Mouse (Mus musculus) thymus, adult 2 months (tissue): ENCODE data around the gene Sars.

ENCODE experiments used
- CTCF ChIP-seq: fragments of 200-500 bp; IDR thresholded peaks from 2 replicates; pipeline ENCODE4 v1.5.1; 2012; ENCODE audit warnings: mild to moderate bottlenecking, control low read depth, low read length, moderate library complexity, borderline replicate concordance; ENCODE audit not compliant: control insufficient read depth, poor library complexity, insufficient read depth; ENCODE audit errors: extremely low read depth
- POLR2A ChIP-seq: fragments of 200-500 bp; IDR thresholded peaks from 2 replicates; pipeline ENCODE4 v1.6.1; 2012; ENCODE audit warnings: mild to moderate bottlenecking, low read length, control low read depth, moderate library complexity; ENCODE audit not compliant: control insufficient read depth, poor library complexity, insufficient read depth; ENCODE audit errors: extremely low read depth

DNA sequence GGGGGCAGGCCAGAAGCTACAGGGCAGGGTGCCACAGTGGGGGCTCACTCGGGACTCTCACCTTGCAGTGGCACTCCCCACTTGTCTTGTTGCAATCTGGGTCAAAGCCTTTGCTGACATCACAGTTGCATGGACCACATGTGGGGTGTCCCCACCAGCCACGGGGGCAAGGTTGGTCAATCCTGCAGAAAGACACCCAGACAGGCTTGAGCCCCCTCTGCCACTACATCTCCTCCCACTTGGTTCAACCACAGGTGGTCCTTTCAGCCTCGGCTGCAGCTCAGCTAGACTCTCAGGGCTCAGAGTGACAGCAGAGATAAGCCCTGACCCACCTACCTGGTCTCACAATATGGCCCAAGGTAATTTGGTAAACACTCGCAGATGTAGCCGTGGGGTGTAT lies 44.6 kb downstream of the Sars start:
- no peak for TF ChIP-seq CTCF
- TF ChIP-seq POLR2A, result no peak
